11 mouse cellular contexts compared by ENCODE assay signal in genomic region chr6:89006997-89007396, GRCm38 (mm10).
A peak's percentile ranks its signal among the peaks of the same experiment; 100 is the strongest.
DNase-seq lines count a peak whose midpoint lies in the region; ATAC-seq and TF ChIP-seq lines count a peak whose summit lies in the region.
"Had no signal": no experiment of that assay in that cellular context is flagged by ENCODE, and none has a peak within 500 bp of the region (broad histone marks: within the 10 kb centered on the region; RNA-seq: fewer than 3 reads in every experiment).

No protein-coding gene starts in this region.

- DNase-seq in heart, adult 8-10 months (ENCODE audit: low spot score) = no peak
- no peak for DNase-seq in ES-E14 (ENCODE audit: low read depth, low spot score)
- DNase-seq in thymus, adult 2 months = no peak
- no peak for DNase-seq in right cerebral cortex, postnatal 36 days (ENCODE audit: low spot score in 2 of 2)
- no peak for DNase-seq in urinary bladder, adult 18-20 months (ENCODE audit: low spot score in 2 of 2)
- DNase-seq: adrenal gland, adult 8-10 months; layer of hippocampus, postnatal 36 days; lung, postnatal 36 days had no signal

- no peak for TF ChIP-seq CTCF in thymus, adult 2 months (IDR thresholded peaks at IDR 0.05; ENCODE audit: borderline replicate concordance, control insufficient read depth, extremely low read depth, insufficient read depth, low read length, poor library complexity)

- no peak for ATAC-seq in heart, embryonic 11.5 days (replicated peaks; ENCODE audit: insufficient number of reproducible peaks, low FRiP score, low TSS enrichment)
- ATAC-seq in forebrain, embryonic 13.5 days = peak; percentile 29; the same call in 1 of the 2 replicates
- ATAC-seq in midbrain, embryonic 13.5 days = peak; percentile 37; the same call in 1 of the 2 replicates

- no peak overlapping the region for H3K4me3 ChIP-seq in heart, embryonic 11.5 days (ENCODE audit: low read depth, low read length)
- H3K4me3 ChIP-seq in ES-E14 (ENCODE audit: insufficient read depth in 1 of 2, low read depth in 1 of 2, low read length in 2 of 2, poor library complexity in 1 of 2, severe bottlenecking in 1 of 2) = peak overlapping the region; percentile 1 to 15; a peak in 2 of 4 replicates
- no peak overlapping the region for H3K4me3 ChIP-seq in forebrain, embryonic 13.5 days
- no peak overlapping the region for H3K4me3 ChIP-seq in midbrain, embryonic 13.5 days (replicated peaks)
- H3K4me3 ChIP-seq in thymus, adult 2 months (ENCODE audit: control insufficient read depth, insufficient read depth, low read length) = no peak overlapping the region

- no peaks in the 10 kb centered on the region for H3K9me3 ChIP-seq in heart, embryonic 11.5 days (replicated peaks; ENCODE audit: control insufficient read depth, low read length)
- H3K9me3 ChIP-seq in ES-E14 (ENCODE audit: control insufficient read depth, insufficient read depth, low read depth, low read length) = no peaks in the 10 kb centered on the region
- no peaks in the 10 kb centered on the region for H3K9me3 ChIP-seq in forebrain, embryonic 13.5 days (replicated peaks)
- H3K9me3 ChIP-seq in midbrain, embryonic 13.5 days = no peaks in the 10 kb centered on the region

- H3K36me3 ChIP-seq in heart, embryonic 11.5 days (ENCODE audit: control insufficient read depth, insufficient read depth, low read length) = no peaks in the 10 kb centered on the region
- no peaks in the 10 kb centered on the region for H3K36me3 ChIP-seq in ES-E14 (ENCODE audit: control insufficient read depth, insufficient read depth, low read length, poor library complexity, severe bottlenecking)
- no peaks in the 10 kb centered on the region for H3K36me3 ChIP-seq in forebrain, embryonic 13.5 days (ENCODE audit: poor library complexity, severe bottlenecking)
- H3K36me3 ChIP-seq in midbrain, embryonic 13.5 days = no peaks in the 10 kb centered on the region
- no peaks in the 10 kb centered on the region for H3K36me3 ChIP-seq in thymus, adult 2 months (ENCODE audit: control insufficient read depth, insufficient read depth, low read length)

- in situ Hi-C loops in ES-E14 (cut with MboI; ENCODE audit: low sequenced_read_pairs in 2 of 2, unreplicated experiment in 2 of 2) = no loop called here

- peak overlapping the region; percentile 39 for H3K4me2 ChIP-seq in heart, embryonic 11.5 days
- peak overlapping the region; percentile 37; the same call in 1 of the 2 replicates for H3K4me2 ChIP-seq in forebrain, embryonic 13.5 days
- H3K4me2 ChIP-seq in midbrain, embryonic 13.5 days (replicated peaks) = peak overlapping the region; percentile 24

- H3K4me1 ChIP-seq in heart, embryonic 11.5 days (ENCODE audit: control insufficient read depth, insufficient read depth, low read length) = peaks cover 25% of the 10 kb centered on the region
- peaks cover 8 to 13% of the 10 kb centered on the region in 2 experiments for H3K4me1 ChIP-seq in ES-E14 (ENCODE audit: control insufficient read depth in 2 of 2, insufficient read depth in 2 of 2, low read length in 2 of 2, poor library complexity in 1 of 2)
- H3K4me1 ChIP-seq in forebrain, embryonic 13.5 days = peaks cover 59% of the 10 kb centered on the region
- peaks cover 71% of the 10 kb centered on the region for H3K4me1 ChIP-seq in midbrain, embryonic 13.5 days (replicated peaks)
- H3K4me1 ChIP-seq in thymus, adult 2 months (replicated peaks; ENCODE audit: control insufficient read depth, insufficient read depth, low read length) = peaks cover 25% of the 10 kb centered on the region

- no peak for TF ChIP-seq POLR2A in thymus, adult 2 months (IDR thresholded peaks at IDR 0.05; ENCODE audit: control insufficient read depth, extremely low read depth, insufficient read depth, low read length, poor library complexity)

- 0 out of 2 replicates have a peak, but pooled peaks cover 2% of the 10 kb centered on the region for H3K27me3 ChIP-seq in heart, embryonic 11.5 days (ENCODE audit: control insufficient read depth, insufficient read depth, low read length)
- H3K27me3 ChIP-seq in forebrain, embryonic 13.5 days = peaks cover 63% of the 10 kb centered on the region
- 0 out of 2 replicates have a peak, but pooled peaks cover 6% of the 10 kb centered on the region for H3K27me3 ChIP-seq in midbrain, embryonic 13.5 days
- H3K27me3 ChIP-seq in thymus, adult 2 months (ENCODE audit: control insufficient read depth, insufficient read depth, low read length) = no peaks in the 10 kb centered on the region

- WGBS in heart, embryonic 11.5 days (ENCODE audit: insufficient replicate concordance) = 44% methylated on average over 17 of the region's 17 CpGs
- 16% methylated on average over 17 of the region's 17 CpGs for WGBS in forebrain, embryonic 13.5 days
- WGBS in midbrain, embryonic 13.5 days = 17% methylated on average over 17 of the region's 17 CpGs
- 60% methylated on average over 17 of the region's 17 CpGs for WGBS in thymus, adult 2 months

- H3K27ac ChIP-seq in heart, embryonic 11.5 days (ENCODE audit: low read depth, low read length) = no peak overlapping the region
- no peak overlapping the region for H3K27ac ChIP-seq in ES-E14 (ENCODE audit: insufficient read depth, low read depth, low read length, poor library complexity, severe bottlenecking)
- H3K27ac ChIP-seq in forebrain, embryonic 13.5 days = peak overlapping the region; percentile 79
- H3K27ac ChIP-seq in midbrain, embryonic 13.5 days = peak overlapping the region; percentile 79
- no peak overlapping the region for H3K27ac ChIP-seq in thymus, adult 2 months (ENCODE audit: control insufficient read depth, insufficient read depth, low read length)

- H3K9ac ChIP-seq in heart, embryonic 11.5 days (ENCODE audit: low read depth, low read length) = no peak overlapping the region
- H3K9ac ChIP-seq in ES-E14 (ENCODE audit: insufficient read depth, low read depth, low read length, poor library complexity, severe bottlenecking) = no peak overlapping the region
- H3K9ac ChIP-seq in forebrain, embryonic 13.5 days = no peak overlapping the region
- no peak overlapping the region for H3K9ac ChIP-seq in midbrain, embryonic 13.5 days (replicated peaks)

TF ChIP-seq in ES-E14, 5 proteins besides CTCF, POLR2A, EP300 and RAD21:
- TF ChIP-seq CHD2 (IDR thresholded peaks at IDR 0.05; ENCODE audit: low read depth, low read length) = no peak
- TF ChIP-seq ZC3H11A (IDR thresholded peaks at IDR 0.05; ENCODE audit: borderline replicate concordance, low read depth, low read length) = no peak
- no peak for TF ChIP-seq ZNF384 (IDR thresholded peaks at IDR 0.05; ENCODE audit: low read depth, low read length)
- TF ChIP-seq MAFK (IDR thresholded peaks at IDR 0.05; ENCODE audit: insufficient read depth, low read depth, low read length) = no peak
- no peak for TF ChIP-seq HCFC1 (IDR thresholded peaks at IDR 0.05; ENCODE audit: borderline replicate concordance, insufficient read depth, low read length)

Comparison
In these comparisons a context has a peak if more than half of its experiments do, and no peak if none do; other contexts are left out.
1. H3K27ac ChIP-seq: peak in forebrain, embryonic 13.5 days (single experiment) and midbrain, embryonic 13.5 days (single experiment); none in heart, embryonic 11.5 days (single experiment), ES-E14 (single experiment) and thymus, adult 2 months (single experiment).
2. H3K4me3 ChIP-seq: peak in ES-E14 (2 of 2); none in heart, embryonic 11.5 days (single experiment), forebrain, embryonic 13.5 days (single experiment), midbrain, embryonic 13.5 days (single experiment) and thymus, adult 2 months (single experiment).
3. Peak in every context shown above with its lines, with median percentiles within 50 percentile points of each other: H3K4me2 ChIP-seq.